Mouse (Mus musculus): ENCODE data around the gene Loxl3.

Loxl3 gene

GRCm38 (mm10) chr6:83017190-83017589, 16.8 kb upstream of the Loxl3 start:
- no peak for DNase-seq (ENCODE audit: low spot score in 2 of 2)

- no peak for DNase-seq (ENCODE audit: low spot score in 2 of 2)
These were observed 14.9 kb upstream of the Loxl3 start for GRCm38 (mm10) chr6:83019044-83019443.

GRCm38 (mm10) chr6:83020121-83020520, 13.9 kb upstream of the Loxl3 start:
- DNase-seq (ENCODE audit: low spot score in 2 of 2): peak in 1 of 2 experiments; percentile 69

- no peak for DNase-seq (ENCODE audit: low spot score in 2 of 2)
These were observed 13.0 kb upstream of the Loxl3 start for GRCm38 (mm10) chr6:83020836-83021593.

- DNase-seq (ENCODE audit: low spot score in 2 of 2): no peak
These were observed 11.0 kb upstream of the Loxl3 start for GRCm38 (mm10) chr6:83023008-83023407.

- no peak for DNase-seq (ENCODE audit: low spot score in 2 of 2)
These were observed 10.2 kb upstream of the Loxl3 start for GRCm38 (mm10) chr6:83023786-83024185.

GRCm38 (mm10) chr6:83024421-83024820, 9.6 kb upstream of the Loxl3 start:
- DNase-seq (ENCODE audit: low spot score in 2 of 2): no peak

- no peak for DNase-seq (ENCODE audit: low spot score in 2 of 2)
These were observed 8.8 kb upstream of the Loxl3 start for GRCm38 (mm10) chr6:83025221-83025620.

- DNase-seq (ENCODE audit: low spot score in 2 of 2): no peak
These were observed 6.7 kb upstream of the Loxl3 start for GRCm38 (mm10) chr6:83027293-83027692.

GRCm38 (mm10) chr6:83027706-83028105, 6.3 kb upstream of the Loxl3 start:
- DNase-seq (ENCODE audit: low spot score in 2 of 2): no peak

GRCm38 (mm10) chr6:83029777-83030176, 4.2 kb upstream of the Loxl3 start:
- no peak for DNase-seq (ENCODE audit: low spot score in 2 of 2)

- DNase-seq (ENCODE audit: low spot score in 2 of 2): no peak
These were observed 2.9 kb upstream of the Loxl3 start for GRCm38 (mm10) chr6:83031111-83031510.

GRCm38 (mm10) chr6:83031921-83032590, 1.9 kb upstream of the Loxl3 start:
- DNase-seq (ENCODE audit: low spot score in 2 of 2): no peak

GRCm38 (mm10) chr6:83032769-83033191, 1.2 kb upstream of the Loxl3 start:
- DNase-seq (ENCODE audit: low spot score in 2 of 2): peak; percentile 77 to 78

- DNase-seq (ENCODE audit: low spot score in 2 of 2): no peak
These were observed 586 bp downstream of the Loxl3 start for GRCm38 (mm10) chr6:83034463-83035055.

GRCm38 (mm10) chr6:83037188-83037587, 3.2 kb downstream of the Loxl3 start:
- no peak for DNase-seq (ENCODE audit: low spot score in 2 of 2)

GRCm38 (mm10) chr6:83038496-83039012, 4.6 kb downstream of the Loxl3 start:
- peak; percentile 97 for DNase-seq (ENCODE audit: low spot score in 2 of 2)

- DNase-seq (ENCODE audit: low spot score in 2 of 2): no peak
These were observed 6.6 kb downstream of the Loxl3 start for GRCm38 (mm10) chr6:83040601-83041000.

- DNase-seq (ENCODE audit: low spot score in 2 of 2): no peak
These were observed 9.6 kb downstream of the Loxl3 start for GRCm38 (mm10) chr6:83043561-83043960.

- DNase-seq (ENCODE audit: low spot score in 2 of 2): no peak
These were observed 10.0 kb downstream of the Loxl3 start for GRCm38 (mm10) chr6:83043993-83044392.

GRCm38 (mm10) chr6:83044742-83045141, 10.8 kb downstream of the Loxl3 start:
- no peak for DNase-seq (ENCODE audit: low spot score in 2 of 2)

GRCm38 (mm10) chr6:83049367-83049766, 15.4 kb downstream of the Loxl3 start:
- no peak for DNase-seq (ENCODE audit: low spot score in 2 of 2)

Measured in spleen, postnatal 10 days (tissue).